Mouse (Mus musculus): ENCODE data around the gene Fam71f2. TPM values are rescaled to one million over a fixed set of nuclear protein-coding genes. Genes with fewer than 3 reads are reported as not detected.

Fam71f2 gene
- not detected in 2 replicates for total RNA-seq (2015; ENCODE audit: low replicate concordance)
- not detected in 2 replicates for total RNA-seq (2017; ENCODE audit: low replicate concordance)

GRCm38 (mm10) chr6:29279293-29279692, at the start of gene Fam71f2:
Gene Fam71f2 (plus strand): TSS chr6:29279593.
- ATAC-seq (replicated peaks; ENCODE audit: low FRiP score, poor library complexity, severe bottlenecking): no peak

- no peak for ATAC-seq (replicated peaks; ENCODE audit: low FRiP score, poor library complexity, severe bottlenecking)
These were observed 49.0 kb upstream of the Fam71f2 start for GRCm38 (mm10) chr6:29230386-29230785.

- no peak for ATAC-seq (replicated peaks; ENCODE audit: low FRiP score, poor library complexity, severe bottlenecking)
These were observed 47.6 kb upstream of the Fam71f2 start for GRCm38 (mm10) chr6:29231799-29232198.

GRCm38 (mm10) chr6:29232321-29232720, 47.1 kb upstream of the Fam71f2 start:
- ATAC-seq (replicated peaks; ENCODE audit: low FRiP score, poor library complexity, severe bottlenecking): no peak

GRCm38 (mm10) chr6:29233710-29234109, 45.7 kb upstream of the Fam71f2 start:
- no peak for ATAC-seq (replicated peaks; ENCODE audit: low FRiP score, poor library complexity, severe bottlenecking)

GRCm38 (mm10) chr6:29234272-29234671, 45.1 kb upstream of the Fam71f2 start:
- peak; percentile 41; the same call in 1 of the 2 replicates for ATAC-seq (replicated peaks; ENCODE audit: low FRiP score, poor library complexity, severe bottlenecking)

- no peak for ATAC-seq (replicated peaks; ENCODE audit: low FRiP score, poor library complexity, severe bottlenecking)
These were observed 38.6 kb upstream of the Fam71f2 start for GRCm38 (mm10) chr6:29240806-29241205.

- no peak for ATAC-seq (replicated peaks; ENCODE audit: low FRiP score, poor library complexity, severe bottlenecking)
These were observed 37.7 kb upstream of the Fam71f2 start for GRCm38 (mm10) chr6:29241697-29242096.

- no peak for ATAC-seq (replicated peaks; ENCODE audit: low FRiP score, poor library complexity, severe bottlenecking)
These were observed 37.1 kb upstream of the Fam71f2 start for GRCm38 (mm10) chr6:29242265-29242664.

GRCm38 (mm10) chr6:29245272-29246120, 33.9 kb upstream of the Fam71f2 start:
- no peak for ATAC-seq (replicated peaks; ENCODE audit: low FRiP score, poor library complexity, severe bottlenecking)

GRCm38 (mm10) chr6:29246183-29246582, 33.2 kb upstream of the Fam71f2 start:
- ATAC-seq (replicated peaks; ENCODE audit: low FRiP score, poor library complexity, severe bottlenecking): no peak

GRCm38 (mm10) chr6:29246585-29246984, 32.8 kb upstream of the Fam71f2 start:
- no peak for ATAC-seq (replicated peaks; ENCODE audit: low FRiP score, poor library complexity, severe bottlenecking)

- ATAC-seq (replicated peaks; ENCODE audit: low FRiP score, poor library complexity, severe bottlenecking): no peak
These were observed 32.3 kb upstream of the Fam71f2 start for GRCm38 (mm10) chr6:29247072-29247471.

GRCm38 (mm10) chr6:29259418-29259817, 20.0 kb upstream of the Fam71f2 start:
- ATAC-seq (replicated peaks; ENCODE audit: low FRiP score, poor library complexity, severe bottlenecking): no peak

GRCm38 (mm10) chr6:29261831-29262230, 17.6 kb upstream of the Fam71f2 start:
- no peak for ATAC-seq (replicated peaks; ENCODE audit: low FRiP score, poor library complexity, severe bottlenecking)

GRCm38 (mm10) chr6:29263650-29264455, 15.5 kb upstream of the Fam71f2 start:
- no peak for ATAC-seq (replicated peaks; ENCODE audit: low FRiP score, poor library complexity, severe bottlenecking)

- ATAC-seq (replicated peaks; ENCODE audit: low FRiP score, poor library complexity, severe bottlenecking): no peak
These were observed 15.0 kb upstream of the Fam71f2 start for GRCm38 (mm10) chr6:29264456-29264781.

GRCm38 (mm10) chr6:29266936-29267335, 12.5 kb upstream of the Fam71f2 start:
- no peak for ATAC-seq (replicated peaks; ENCODE audit: low FRiP score, poor library complexity, severe bottlenecking)

GRCm38 (mm10) chr6:29269006-29269668, 10.3 kb upstream of the Fam71f2 start:
- ATAC-seq (replicated peaks; ENCODE audit: low FRiP score, poor library complexity, severe bottlenecking): no peak

- ATAC-seq (replicated peaks; ENCODE audit: low FRiP score, poor library complexity, severe bottlenecking): no peak
These were observed 8.4 kb upstream of the Fam71f2 start for GRCm38 (mm10) chr6:29270961-29271360.

All from erythroblast, adult 5-6 weeks (primary cell).